Mouse (Mus musculus) v-Abl transformed pro-B cells (cell line): ENCODE data around the gene Wnt2.

Experiments used
- in situ Hi-C, 2 experiments: fragments of 400-800 bp; cut with MboI; formaldehyde crosslinking; loops; one replicate each; pipeline ENCODE4 v1.15.1; 2025; ENCODE audit not compliant: unreplicated experiment in 2 of 2

The Wnt2 gene

DNA sequence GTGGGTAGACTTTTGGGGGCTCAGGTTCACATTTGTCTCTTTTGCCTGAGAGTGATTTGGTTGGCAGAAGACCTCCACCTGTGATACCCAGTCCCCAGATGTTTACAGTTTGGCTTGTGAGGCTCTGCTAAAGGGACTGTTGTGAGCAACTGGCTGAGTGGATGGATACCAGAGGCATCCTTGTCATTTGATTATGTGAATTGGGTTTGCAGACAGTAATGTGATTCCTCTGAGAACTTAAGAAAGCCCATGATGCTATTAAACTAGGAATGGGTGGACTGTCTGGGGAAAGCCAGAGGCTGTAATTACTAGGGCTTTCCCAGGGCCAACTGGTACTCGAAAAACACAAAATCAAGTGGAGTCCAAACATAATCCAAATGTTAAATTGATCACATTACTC, 51.0 kb downstream of the Wnt2 start:
- in situ Hi-C loops = no loop called here

GRCm38 (mm10) chr6:17978881-17979280, 51.5 kb downstream of the Wnt2 start:
- in situ Hi-C loops = no loop called here

GRCm38 (mm10) chr6:17978324-17978723, 52.1 kb downstream of the Wnt2 start:
- in situ Hi-C loops = no loop called here

GRCm38 (mm10) chr6:17977165-17977564, 53.2 kb downstream of the Wnt2 start:
- in situ Hi-C loops = no loop called here

DNA sequence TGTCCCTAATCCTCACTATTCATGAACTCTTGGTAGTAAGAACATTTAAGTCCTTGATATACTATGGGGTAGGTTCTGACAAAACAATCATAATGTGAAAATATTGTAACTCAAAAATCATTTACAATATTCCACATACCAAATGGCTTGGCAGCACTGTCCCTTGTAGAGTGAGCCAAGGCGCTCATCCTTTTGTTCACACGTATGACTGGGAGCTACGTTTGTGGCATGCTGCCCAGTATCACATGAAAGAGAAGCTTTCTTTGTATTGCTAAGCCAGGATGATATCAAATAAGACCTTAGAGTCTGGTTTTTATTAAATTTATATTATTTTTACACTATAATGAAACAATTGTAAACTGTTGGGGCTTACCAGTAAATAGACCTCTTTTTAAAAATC, 56.0 kb downstream of the Wnt2 start:
- in situ Hi-C loops = no loop called here

GRCm38 (mm10) chr6:17971393-17971792, 59.0 kb downstream of the Wnt2 start:
- in situ Hi-C loops = no loop called here

GRCm38 (mm10) chr6:17969815-17970214, 60.6 kb downstream of the Wnt2 start:
- in situ Hi-C loops = no loop called here

- in situ Hi-C loops = no loop called here
Observed at GRCm38 (mm10) chr6:17968467-17969144, 61.8 kb downstream of the Wnt2 start.

DNA sequence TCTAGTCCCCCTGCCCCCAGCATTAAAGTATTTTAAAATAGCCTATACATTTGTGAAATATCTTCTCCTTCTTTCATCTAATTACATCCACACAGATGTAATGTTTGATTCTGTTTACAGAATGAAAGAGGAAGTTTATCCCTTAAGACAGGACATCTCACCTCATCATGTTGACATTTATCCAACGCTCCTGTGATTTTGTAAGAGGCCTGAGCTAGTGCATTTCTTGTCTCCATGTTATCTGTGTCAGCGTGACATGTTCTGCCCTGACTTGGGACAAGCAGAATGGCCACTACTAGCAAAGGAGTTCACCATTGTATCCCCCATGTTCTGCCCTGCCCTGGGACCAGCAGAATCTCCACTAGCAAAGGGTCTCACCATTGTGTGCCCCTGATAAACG, 66.9 kb downstream of the Wnt2 start:
- in situ Hi-C loops = no loop called here

- in situ Hi-C loops = no loop called here
Observed at GRCm38 (mm10) chr6:17951779-17952178, 78.6 kb downstream of the Wnt2 start.

GRCm38 (mm10) chr6:17949103-17949502, 81.3 kb downstream of the Wnt2 start:
- in situ Hi-C loops = no loop called here

- in situ Hi-C loops = no loop called here
Observed at GRCm38 (mm10) chr6:17947130-17947831, 83.1 kb downstream of the Wnt2 start.

DNA sequence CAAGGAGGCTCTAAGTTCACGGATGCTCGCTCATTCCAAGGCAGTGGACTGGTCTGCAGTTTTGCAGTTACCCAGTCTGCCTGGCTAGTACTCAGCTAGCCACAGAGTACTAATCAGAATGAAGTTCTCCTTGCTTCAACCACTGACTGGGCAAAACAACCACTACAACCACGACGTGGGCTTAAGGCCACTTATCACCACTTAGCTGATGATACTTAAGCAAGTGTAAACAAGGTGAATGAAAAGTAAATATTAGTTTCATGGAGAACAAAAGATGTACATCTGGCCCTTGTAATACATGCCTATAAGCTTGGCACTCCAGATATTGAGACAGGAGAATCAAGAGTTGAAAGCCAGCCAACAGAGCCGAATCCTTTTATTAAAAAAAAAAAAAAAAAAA, 83.9 kb downstream of the Wnt2 start:
- in situ Hi-C loops = no loop called here

DNA sequence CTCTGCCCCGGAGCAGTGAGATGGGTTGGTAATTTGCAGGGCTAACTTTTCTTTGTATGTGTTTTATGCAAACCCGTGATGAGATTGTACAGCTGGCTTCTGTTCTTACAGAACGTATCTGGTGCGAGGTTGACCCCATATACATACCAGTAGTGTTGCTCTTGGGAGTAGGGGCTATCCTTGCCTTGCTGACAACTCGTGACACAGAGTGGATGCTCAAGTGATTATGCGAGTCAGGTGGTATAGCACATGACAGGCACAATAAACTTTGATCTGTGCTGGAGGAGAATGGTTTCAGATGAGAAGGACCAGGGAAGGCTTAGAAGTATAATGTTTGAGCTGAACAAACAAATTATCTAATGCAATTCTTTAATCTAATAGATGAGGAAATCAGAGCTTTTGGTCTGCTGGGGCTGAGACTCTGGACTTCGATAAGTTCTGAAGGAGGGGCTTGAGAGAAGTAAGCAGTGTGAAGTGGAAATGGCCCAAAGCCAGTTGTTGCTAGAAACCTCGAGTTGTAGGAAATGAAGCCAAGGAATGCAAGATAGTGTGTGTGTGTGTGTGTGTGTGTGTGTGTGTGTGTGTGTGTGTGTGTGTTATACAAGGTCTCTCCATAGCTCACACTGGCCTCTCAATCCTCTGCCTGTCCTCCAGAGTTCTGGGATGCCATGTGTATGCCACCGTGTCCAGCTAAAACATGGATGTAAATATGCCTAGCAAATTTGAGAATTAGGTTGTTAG, 86.3 kb downstream of the Wnt2 start:
- in situ Hi-C loops = no loop called here

- in situ Hi-C loops = no loop called here
Observed at GRCm38 (mm10) chr6:17942344-17942743, 88.0 kb downstream of the Wnt2 start.

DNA sequence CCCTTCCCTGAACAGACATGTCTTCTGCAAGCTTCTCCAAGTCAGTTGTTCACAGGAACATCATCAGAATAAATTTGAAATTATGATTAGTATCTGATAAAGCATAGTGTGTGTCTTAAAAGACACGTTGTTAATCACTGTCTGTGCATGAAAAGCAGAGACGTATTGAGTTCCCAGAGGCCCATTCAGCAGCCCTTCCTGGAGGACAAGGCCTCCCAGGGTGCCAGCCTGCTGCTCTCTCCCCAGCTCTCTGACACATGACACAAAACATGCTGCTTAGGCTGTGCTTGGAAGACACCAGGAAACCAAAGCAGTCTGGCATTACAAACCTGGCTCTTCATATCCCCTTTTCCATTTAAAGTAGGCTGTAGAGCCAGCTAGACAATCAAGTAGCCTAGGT, 88.5 kb downstream of the Wnt2 start:
- in situ Hi-C loops = no loop called here
